Mouse (Mus musculus) myocyte (in vitro differentiated cells): ENCODE results near the gene Wdr62. TPM values are rescaled to one million over a fixed set of nuclear protein-coding genes. Genes with fewer than 3 reads are reported as not detected.

Experiments
- H3K27me3 ChIP-seq: one replicate; pipeline ENCODE4 v1.6.1; 2011; ENCODE audit not compliant: control insufficient read depth, insufficient read depth, insufficient read length
- H3K36me3 ChIP-seq: one replicate; pipeline ENCODE4 v1.6.1; 2011; ENCODE audit not compliant: control insufficient read depth, insufficient read depth
- H3K4me2 ChIP-seq: one replicate; pipeline ENCODE4 v1.6.1; 2011; ENCODE audit warnings: low read depth, control low read depth
- H3K4me3 ChIP-seq: one replicate; pipeline ENCODE4 v1.5.1; 2011; ENCODE audit warnings: mild to moderate bottlenecking, control low read depth, moderate library complexity
- H3K79me2 ChIP-seq: one replicate; pipeline ENCODE4 v1.6.1; 2011; ENCODE audit not compliant: control insufficient read depth, insufficient read depth
- H3ac ChIP-seq: one replicate; pipeline ENCODE4 v1.6.1; 2011; ENCODE audit not compliant: control insufficient read depth, insufficient read length
- CEBPB ChIP-seq: IDR thresholded peaks from 2 replicates; pipeline ENCODE4 v1.6.1; 2011; ENCODE audit warnings: mild to moderate bottlenecking, moderate library complexity; ENCODE audit not compliant: poor library complexity, insufficient read depth, severe bottlenecking
- E2F4 ChIP-seq: IDR thresholded peaks from one replicate; pipeline ENCODE4 v1.6.1; 2011; ENCODE audit warnings: mild to moderate bottlenecking, control low read depth, moderate library complexity; ENCODE audit not compliant: insufficient read depth
- MAX ChIP-seq: IDR thresholded peaks from one replicate; pipeline ENCODE4 v1.6.1; 2011; ENCODE audit warnings: low read depth, mild to moderate bottlenecking, control low read depth
- MYOD1 ChIP-seq, 3 experiments: IDR thresholded peaks; one replicate each; pipeline ENCODE4 v1.6.1; 2011; ENCODE audit warnings: control low read depth in 2 of 3, low read depth in 2 of 3, mild to moderate bottlenecking in 2 of 3, moderate library complexity in 1 of 3; ENCODE audit not compliant: insufficient read length in 2 of 3, control insufficient read depth in 1 of 3
- MYOG ChIP-seq, 3 experiments: IDR thresholded peaks; one replicate each; pipeline ENCODE4 v1.6.1; 2011; ENCODE audit warnings: control low read depth in 2 of 3, low read depth in 2 of 3, mild to moderate bottlenecking in 2 of 3; ENCODE audit not compliant: insufficient read length in 2 of 3, control insufficient read depth in 1 of 3, insufficient read depth in 1 of 3
- POLR2A ChIP-seq: IDR thresholded peaks from one replicate; pipeline ENCODE4 v1.6.1; 2011; ENCODE audit warnings: low read depth, mild to moderate bottlenecking, control low read depth, moderate library complexity; ENCODE audit not compliant: insufficient read length
- POLR2AphosphoS2 ChIP-seq: IDR thresholded peaks from one replicate; pipeline ENCODE4 v1.6.1; 2011; ENCODE audit warnings: low read depth, control low read depth; ENCODE audit not compliant: insufficient read length
- REST ChIP-seq: IDR thresholded peaks from one replicate; pipeline ENCODE4 v1.6.1; 2011; ENCODE audit warnings: mild to moderate bottlenecking, control low read depth, moderate library complexity; ENCODE audit not compliant: insufficient read depth, insufficient read length
- SRF ChIP-seq: IDR thresholded peaks from one replicate; pipeline ENCODE4 v1.6.1; 2011; ENCODE audit warnings: low read depth; ENCODE audit not compliant: control insufficient read depth, insufficient read length
- TCF12 ChIP-seq: IDR thresholded peaks from one replicate; pipeline ENCODE4 v1.6.1; 2011; ENCODE audit warnings: mild to moderate bottlenecking, control low read depth; ENCODE audit not compliant: poor library complexity, insufficient read depth, severe bottlenecking
- TCF3 ChIP-seq: IDR thresholded peaks from one replicate; pipeline ENCODE4 v1.6.1; 2011; ENCODE audit warnings: low read depth, control low read depth; ENCODE audit not compliant: insufficient read length
- USF1 ChIP-seq: IDR thresholded peaks from one replicate; pipeline ENCODE4 v1.6.1; 2011; ENCODE audit warnings: low read depth, mild to moderate bottlenecking, control low read depth, moderate library complexity
- polyA plus RNA-seq: library from polyadenylated mRNA; unstranded; fragments of >200 nt; fragmentation: generic; extraction: Trizol; gene quantifications from one replicate; pipeline ENCODE4 v1.2.1, GENCODE M21; 2012; ENCODE audit warnings: missing spikeins

The Wdr62 gene
- polyA plus RNA-seq, 1 experiment: 5.0 TPM

GRCm38 (mm10) chr7:30194884-30195283 is 85.3 kb downstream of the Wdr62 start:
- no peak for TF ChIP-seq REST
- peak; percentile 56 for TF ChIP-seq SRF
- no peak for TF ChIP-seq MAX
- TF ChIP-seq MYOD1 (IDR thresholded peaks at IDR 0.05; ENCODE audit: control insufficient read depth in 1 of 3, insufficient read length in 2 of 3, low read depth in 2 of 3): peak in 2 of 3 experiments; percentile 15 to 44
- TF ChIP-seq POLR2AphosphoS2: peak; percentile 88
- TF ChIP-seq MYOG (IDR thresholded peaks at IDR 0.05; ENCODE audit: control insufficient read depth in 1 of 3, insufficient read depth in 1 of 3, insufficient read length in 2 of 3, low read depth in 2 of 3): peak in 2 of 3 experiments; percentile 17 to 62
- TF ChIP-seq USF1: no peak
- peak; percentile 94 for TF ChIP-seq POLR2A
- TF ChIP-seq TCF12: no peak
- no peak for TF ChIP-seq CEBPB
- peak; percentile 26 for TF ChIP-seq E2F4
- no peak for TF ChIP-seq TCF3
- H3ac ChIP-seq: peak overlapping the region; percentile 30
- H3K79me2 ChIP-seq: peaks cover 22% of the 10 kb centered on the region
- H3K36me3 ChIP-seq: peaks cover 7% of the 10 kb centered on the region
- no peaks in the 10 kb centered on the region for H3K27me3 ChIP-seq
- H3K4me3 ChIP-seq: peak overlapping the region; percentile 83
- peak overlapping the region; percentile 84 for H3K4me2 ChIP-seq

- TF ChIP-seq TCF12 (no peak), USF1 (no peak), POLR2A (peak; percentile 6), POLR2AphosphoS2 (peak; percentile 17)
- Histone ChIP-seq H3K79me2 (peaks cover 22% of the 10 kb centered on the region), H3K27me3 (no peaks in the 10 kb centered on the region)
These were observed 86.0 kb downstream of the Wdr62 start for GRCm38 (mm10) chr7:30194101-30194831.

GRCm38 (mm10) chr7:30193581-30194100 is 86.6 kb downstream of the Wdr62 start:
- H3K36me3 ChIP-seq: peaks cover 13% of the 10 kb centered on the region
- peaks cover 22% of the 10 kb centered on the region for H3K79me2 ChIP-seq
- H3ac ChIP-seq: peak overlapping the region; percentile 30
- no peaks in the 10 kb centered on the region for H3K27me3 ChIP-seq
- H3K4me3 ChIP-seq: peak overlapping the region; percentile 83
- peak overlapping the region; percentile 86 for H3K4me2 ChIP-seq
- TF ChIP-seq POLR2A: peak; percentile 76
- TF ChIP-seq TCF12: no peak
- peak; percentile 68 for TF ChIP-seq POLR2AphosphoS2

More at GRCm38 (mm10) chr7:30194101-30194831, 86.0 kb downstream of the Wdr62 start:
- Histone ChIP-seq H3K36me3 (peaks cover 7% of the 10 kb centered on the region), H3K4me2 (peak overlapping the region; percentile 39), H3ac (peak overlapping the region; percentile 30), H3K4me3 (peak overlapping the region; percentile 83)

GRCm38 (mm10) chr7:30193013-30193412 is 87.2 kb downstream of the Wdr62 start:
- Histone ChIP-seq H3K36me3 (peaks cover 18% of the 10 kb centered on the region), H3K79me2 (peaks cover 22% of the 10 kb centered on the region), H3ac (no peak overlapping the region), H3K4me3 (peak overlapping the region; percentile 83), H3K4me2 (peak overlapping the region; percentile 86), H3K27me3 (no peaks in the 10 kb centered on the region)
- TF ChIP-seq MYOG (IDR thresholded peaks at IDR 0.05; ENCODE audit: control insufficient read depth in 1 of 3, insufficient read depth in 1 of 3, insufficient read length in 2 of 3, low read depth in 2 of 3): no peak
- TF ChIP-seq TCF3: no peak
- no peak for TF ChIP-seq MYOD1 (IDR thresholded peaks at IDR 0.05; ENCODE audit: control insufficient read depth in 1 of 3, insufficient read length in 2 of 3, low read depth in 2 of 3)
- TF ChIP-seq POLR2A: no peak
- TF ChIP-seq TCF12: no peak
- no peak for TF ChIP-seq REST
- TF ChIP-seq MAX: no peak
- no peak for TF ChIP-seq CEBPB
- TF ChIP-seq USF1: no peak
- no peak for TF ChIP-seq POLR2AphosphoS2
- TF ChIP-seq E2F4: no peak
- TF ChIP-seq SRF: no peak

- H3ac ChIP-seq: no peak overlapping the region
- no peak overlapping the region for H3K4me3 ChIP-seq
These were observed 88.1 kb downstream of the Wdr62 start for GRCm38 (mm10) chr7:30192088-30192487.

More at GRCm38 (mm10) chr7:30192088-30192487, 88.1 kb downstream of the Wdr62 start:
- peaks cover 22% of the 10 kb centered on the region for H3K79me2 ChIP-seq
- H3K4me2 ChIP-seq: no peak overlapping the region
- TF ChIP-seq MYOD1 (IDR thresholded peaks at IDR 0.05; ENCODE audit: control insufficient read depth in 1 of 3, insufficient read length in 2 of 3, low read depth in 2 of 3): no peak
- no peak for TF ChIP-seq POLR2A
- no peak for TF ChIP-seq MYOG (IDR thresholded peaks at IDR 0.05; ENCODE audit: control insufficient read depth in 1 of 3, insufficient read depth in 1 of 3, insufficient read length in 2 of 3, low read depth in 2 of 3)
- TF ChIP-seq REST: no peak
- no peak for TF ChIP-seq MAX
- no peak for TF ChIP-seq SRF
- no peak for TF ChIP-seq USF1
- no peak for TF ChIP-seq E2F4
- TF ChIP-seq TCF12: no peak
- TF ChIP-seq POLR2AphosphoS2: no peak
- no peak for TF ChIP-seq TCF3
- TF ChIP-seq CEBPB: no peak
- peaks cover 26% of the 10 kb centered on the region for H3K36me3 ChIP-seq
- H3K27me3 ChIP-seq: no peaks in the 10 kb centered on the region
